ENCODE assay signal across 15 mouse cellular contexts in the genomic region with DNA sequence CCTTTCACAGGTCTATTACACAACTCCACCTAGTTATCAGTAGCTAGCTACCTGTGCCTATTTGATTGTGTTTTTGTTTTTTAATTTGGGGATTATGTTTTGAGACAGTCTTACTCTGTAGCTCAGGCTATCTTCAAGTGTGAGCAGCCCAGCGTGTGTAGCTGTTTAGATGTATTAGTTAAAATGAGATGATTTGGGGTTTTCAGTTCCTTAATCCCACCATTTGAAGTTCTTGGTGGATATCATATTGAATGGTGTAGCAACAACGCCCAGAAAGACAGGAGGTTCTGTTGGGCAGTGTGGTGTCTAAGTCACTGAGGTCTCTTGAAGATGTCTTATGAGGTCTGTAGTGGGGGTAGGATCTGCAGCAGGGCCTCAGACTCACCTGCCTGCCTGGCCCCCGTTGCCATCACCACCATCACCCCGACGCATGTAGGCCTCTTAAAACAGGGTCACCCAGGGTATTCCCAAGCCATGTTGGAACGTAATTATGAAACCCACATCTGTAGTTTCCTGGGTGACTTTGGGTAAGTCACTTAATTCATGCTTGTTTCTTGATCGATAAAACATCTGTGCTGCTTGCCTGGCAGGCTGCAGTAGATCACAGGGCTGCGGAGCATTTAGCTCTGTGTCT.
DNase-seq lines count a peak whose midpoint lies in the region; ATAC-seq and TF ChIP-seq lines count a peak whose summit lies in the region.
"Had no signal": no experiment of that assay in that cellular context is flagged by ENCODE, and none has a peak within 500 bp of the region (broad histone marks: within the 10 kb centered on the region; RNA-seq: fewer than 3 reads in every experiment).

No protein-coding gene starts in this region.

- 87% methylated on average over 8 of the region's 8 CpGs for WGBS in kidney, embryonic 15.5 days
- 89% methylated on average over 8 of the region's 8 CpGs for WGBS in neural tube, embryonic 13.5 days
- 77% methylated on average over 8 of the region's 8 CpGs for WGBS in neural tube, embryonic 15.5 days
- 86% methylated on average over 8 of the region's 8 CpGs for WGBS in forebrain, postnatal 0 days

- H3K27me3 ChIP-seq in kidney, embryonic 15.5 days: no peaks in the 10 kb centered on the region
- no peaks in the 10 kb centered on the region for H3K27me3 ChIP-seq in neural tube, embryonic 13.5 days
- no peaks in the 10 kb centered on the region for H3K27me3 ChIP-seq in neural tube, embryonic 15.5 days (replicated peaks)
- no peaks in the 10 kb centered on the region for H3K27me3 ChIP-seq in forebrain, postnatal 0 days (ENCODE audit: insufficient read depth, low read length)
- H3K27me3 ChIP-seq: forebrain, embryonic 12.5 days had no signal

- no peak for TF ChIP-seq CTCF in forebrain, postnatal 0 days (IDR thresholded peaks at IDR 0.05; ENCODE audit: low read depth)

- no peak overlapping the region for H3K9ac ChIP-seq in kidney, embryonic 15.5 days
- H3K9ac ChIP-seq in neural tube, embryonic 13.5 days: no peak overlapping the region
- H3K9ac ChIP-seq in neural tube, embryonic 15.5 days (replicated peaks): no peak overlapping the region
- no peak overlapping the region for H3K9ac ChIP-seq in forebrain, postnatal 0 days
- H3K9ac ChIP-seq: forebrain, embryonic 12.5 days; liver, embryonic 13.5 days had no signal

- peaks cover 16% of the 10 kb centered on the region; the same call in 1 of the 2 replicates for H3K36me3 ChIP-seq in kidney, embryonic 15.5 days
- H3K36me3 ChIP-seq in neural tube, embryonic 13.5 days: peaks cover 9% of the 10 kb centered on the region; the same call in 1 of the 2 replicates
- no peaks in the 10 kb centered on the region for H3K36me3 ChIP-seq in neural tube, embryonic 15.5 days
- H3K36me3 ChIP-seq in forebrain, postnatal 0 days (ENCODE audit: insufficient read depth): 0 out of 2 replicates have a peak, but pooled peaks cover 3% of the 10 kb centered on the region
- H3K36me3 ChIP-seq: liver, embryonic 13.5 days had no signal

- DNase-seq in kidney, adult 9 months: no peak
- DNase-seq in neural tube, embryonic 10.5 days (ENCODE audit: extremely low spot score, low spot score): no peak
- no peak for DNase-seq in forebrain, postnatal 0 days
- DNase-seq: cerebellum, adult 2 months; liver, embryonic 13.5 days; retina, postnatal 1 day; thymus, postnatal 4 days had no signal

- H3K4me2 ChIP-seq in kidney, embryonic 15.5 days: no peak overlapping the region
- H3K4me2 ChIP-seq in neural tube, embryonic 13.5 days: no peak overlapping the region
- H3K4me2 ChIP-seq in neural tube, embryonic 15.5 days: no peak overlapping the region
- no peak overlapping the region for H3K4me2 ChIP-seq in forebrain, postnatal 0 days (ENCODE audit: low read depth)
- H3K4me2 ChIP-seq: forebrain, embryonic 12.5 days; liver, embryonic 13.5 days had no signal

- H3K9me3 ChIP-seq in kidney, embryonic 15.5 days (replicated peaks): no peaks in the 10 kb centered on the region
- no peaks in the 10 kb centered on the region for H3K9me3 ChIP-seq in neural tube, embryonic 13.5 days
- no peaks in the 10 kb centered on the region for H3K9me3 ChIP-seq in neural tube, embryonic 15.5 days (replicated peaks)
- H3K9me3 ChIP-seq in forebrain, postnatal 0 days (ENCODE audit: low read length): no peaks in the 10 kb centered on the region
- H3K9me3 ChIP-seq: forebrain, embryonic 12.5 days; liver, embryonic 13.5 days had no signal

- H3K27ac ChIP-seq in kidney, embryonic 15.5 days: 0 out of 2 replicates have a peak overlapping the region, but pooled peaks have one; percentile 15
- 0 out of 2 replicates have a peak overlapping the region, but pooled peaks have one; percentile 10 for H3K27ac ChIP-seq in neural tube, embryonic 13.5 days (replicated peaks)
- 0 out of 2 replicates have a peak overlapping the region, but pooled peaks have one; percentile 7 for H3K27ac ChIP-seq in neural tube, embryonic 15.5 days (replicated peaks)
- no peak overlapping the region for H3K27ac ChIP-seq in forebrain, postnatal 0 days (ENCODE audit: low read depth, low read length)
- H3K27ac ChIP-seq: forebrain, embryonic 12.5 days had no signal

- peaks cover 81% of the 10 kb centered on the region for H3K4me1 ChIP-seq in kidney, embryonic 15.5 days
- peaks cover 99% of the 10 kb centered on the region for H3K4me1 ChIP-seq in neural tube, embryonic 13.5 days (replicated peaks)
- H3K4me1 ChIP-seq in neural tube, embryonic 15.5 days: peaks cover 92% of the 10 kb centered on the region
- peaks cover 29% of the 10 kb centered on the region for H3K4me1 ChIP-seq in forebrain, postnatal 0 days (ENCODE audit: insufficient read depth)

- H3K4me3 ChIP-seq in kidney, embryonic 15.5 days (replicated peaks): no peak overlapping the region
- no peak overlapping the region for H3K4me3 ChIP-seq in neural tube, embryonic 13.5 days
- H3K4me3 ChIP-seq in neural tube, embryonic 15.5 days (replicated peaks): no peak overlapping the region
- no peak overlapping the region for H3K4me3 ChIP-seq in forebrain, postnatal 0 days (ENCODE audit: low read depth, low read length)
- H3K4me3 ChIP-seq: forebrain, embryonic 12.5 days; liver, embryonic 13.5 days had no signal

- no peak for ATAC-seq in kidney, embryonic 15.5 days (replicated peaks; ENCODE audit: low FRiP score)
- no peak for ATAC-seq in neural tube, embryonic 13.5 days (ENCODE audit: low read depth)
- peak; percentile 29 for ATAC-seq in granulocyte monocyte progenitor cell, adult 5-6 weeks (replicated peaks; ENCODE audit: poor library complexity, severe bottlenecking)
- ATAC-seq in neural tube, embryonic 15.5 days (ENCODE audit: low FRiP score): no peak
- ATAC-seq in cerebellum, adult (ENCODE audit: insufficient number of reproducible peaks, low FRiP score, low TSS enrichment): no peak
- ATAC-seq in forebrain, postnatal 0 days: no peak
- ATAC-seq: activated CD4-positive, CD25-positive, alpha-beta regulatory T cell, adult 4 months; intestine, postnatal 0 days had no signal
